Mouse (Mus musculus) lung, postnatal 36 days (tissue): ENCODE results near the gene Pigk.

ENCODE experiments used
- DNase-seq: peaks from one replicate; pipeline ENCODE4 v3.0.0; 2022; ENCODE audit warnings: mixed read lengths

Pigk gene

GRCm38 (mm10) chr3:152733011-152733410 lies 19.1 kb downstream of the Pigk start:
- DNase-seq, result no peak

- no peak for DNase-seq
Measured at GRCm38 (mm10) chr3:152733513-152733912, 19.6 kb downstream of the Pigk start.

GRCm38 (mm10) chr3:152734100-152734499 lies 20.2 kb downstream of the Pigk start:
- no peak for DNase-seq

- DNase-seq, result no peak
Measured at GRCm38 (mm10) chr3:152735601-152736250, 21.8 kb downstream of the Pigk start.

- DNase-seq, result no peak
Measured at GRCm38 (mm10) chr3:152744301-152744700, 30.4 kb downstream of the Pigk start.

- no peak for DNase-seq
Measured at GRCm38 (mm10) chr3:152745611-152746010, 31.7 kb downstream of the Pigk start.

GRCm38 (mm10) chr3:152749461-152749871 lies 35.6 kb downstream of the Pigk start:
- DNase-seq, result peak; percentile 36

GRCm38 (mm10) chr3:152749881-152750280 lies 36.0 kb downstream of the Pigk start:
- DNase-seq, result no peak

GRCm38 (mm10) chr3:152752911-152753310 lies 39.0 kb downstream of the Pigk start:
- DNase-seq, result no peak

GRCm38 (mm10) chr3:152753345-152753744 lies 39.4 kb downstream of the Pigk start:
- no peak for DNase-seq

GRCm38 (mm10) chr3:152753920-152754764 lies 40.2 kb downstream of the Pigk start:
- DNase-seq, result no peak

- DNase-seq, result peak; percentile 58
Measured at GRCm38 (mm10) chr3:152755515-152755914, 41.6 kb downstream of the Pigk start.

GRCm38 (mm10) chr3:152756896-152757295 lies 43.0 kb downstream of the Pigk start:
- no peak for DNase-seq

GRCm38 (mm10) chr3:152757464-152758393 lies 43.8 kb downstream of the Pigk start:
- no peak for DNase-seq

- DNase-seq, result no peak
Measured at GRCm38 (mm10) chr3:152758500-152759032, 44.7 kb downstream of the Pigk start.

- DNase-seq, result peak; percentile 73
Measured at GRCm38 (mm10) chr3:152761116-152761515, 47.2 kb downstream of the Pigk start.

- DNase-seq, result peak; percentile 36
Measured at GRCm38 (mm10) chr3:152761661-152762060, 47.8 kb downstream of the Pigk start.

- DNase-seq, result no peak
Measured at GRCm38 (mm10) chr3:152762302-152762701, 48.4 kb downstream of the Pigk start.

GRCm38 (mm10) chr3:152763139-152763882 lies 49.4 kb downstream of the Pigk start:
- peak; percentile 61 for DNase-seq

GRCm38 (mm10) chr3:152764516-152765312 lies 50.8 kb downstream of the Pigk start:
- peak; percentile 7 for DNase-seq

- no peak for DNase-seq
Measured at GRCm38 (mm10) chr3:152767485-152767884, 53.6 kb downstream of the Pigk start.
